ENCODE assay signal across 14 mouse cellular contexts in genomic region chr1:105434631-105435403, GRCm38 (mm10).
DNase-seq lines count a peak whose midpoint lies in the region; ATAC-seq and TF ChIP-seq lines count a peak whose summit lies in the region.
"Had no signal": no experiment of that assay in that cellular context is flagged by ENCODE, and none has a peak within 500 bp of the region (broad histone marks: within the 10 kb centered on the region; RNA-seq: fewer than 3 reads in every experiment).

No protein-coding gene starts in this region.

- no peaks in the 10 kb centered on the region for H3K27me3 ChIP-seq in limb, embryonic 11.5 days (ENCODE audit: control insufficient read depth, insufficient read depth, low read length)
- H3K27me3 ChIP-seq in limb, embryonic 10.5 days (ENCODE audit: low read depth, poor library complexity, severe bottlenecking): no peaks in the 10 kb centered on the region
- no peaks in the 10 kb centered on the region for H3K27me3 ChIP-seq in Patski
- H3K27me3 ChIP-seq: limb, embryonic 12.5 days had no signal

- POLR2A ChIA-PET in Patski (lab: Charles Lee): interaction anchor here (0.7 kb wide), 1 partner anchor 1305 kb away, joined by 4 read pairs; no protein-coding TSS in a partner anchor

- no peak for DNase-seq in limb, embryonic 11.5 days (ENCODE audit: low spot score)
- DNase-seq in limb, embryonic 10.5 days (ENCODE audit: low spot score): no peak
- no peak for DNase-seq in Patski (ENCODE audit: low read depth, low spot score)
- DNase-seq in thymus, postnatal 25 days: peak; percentile 46
- DNase-seq in heart, adult 8-10 months (ENCODE audit: low spot score): no peak
- no peak for DNase-seq in layer of hippocampus, adult 8-10 months (ENCODE audit: low spot score in 2 of 2)
- DNase-seq in cerebellum, adult 11 months: no peak
- DNase-seq: heart, adult 2 months; kidney, adult 2 months; lung, adult 18-20 months; retina, postnatal 1 day had no signal

- H3K4me2 ChIP-seq in limb, embryonic 11.5 days (ENCODE audit: low read depth, severe bottlenecking): no peak overlapping the region
- H3K4me2 ChIP-seq: limb, embryonic 12.5 days had no signal

- 0 out of 2 replicates have a peak, but pooled peaks have one; percentile 28 for ATAC-seq in limb, embryonic 11.5 days (ENCODE audit: insufficient number of reproducible peaks, low FRiP score, low TSS enrichment, low read depth)
- ATAC-seq in Patski: peak; percentile 78
- peak; percentile 65 for ATAC-seq in megakaryocyte, adult 5-6 weeks (ENCODE audit: poor library complexity, severe bottlenecking)

- no peak overlapping the region for H3K27ac ChIP-seq in limb, embryonic 11.5 days (replicated peaks; ENCODE audit: low read depth, low read length)
- no peak overlapping the region for H3K27ac ChIP-seq in limb, embryonic 10.5 days
- H3K27ac ChIP-seq: embryonic facial prominence, embryonic 10.5 days; heart, adult 2 months; limb, embryonic 12.5 days had no signal

- in situ Hi-C loops in Patski (cut with MboI; ENCODE audit: low pct_unique_long_range_greater_than_20kb): loop anchor here (5.0 kb wide), 1 partner anchor 258 kb away; no protein-coding TSS in a partner anchor

- CTCF ChIA-PET in Patski (lab: Charles Lee): interaction anchor here (0.7 to 1.0 kb wide), 2 partner anchors 10 to 496 kb away, joined by 3 to 5 read pairs; no protein-coding TSS in a partner anchor

- 68% methylated on average over 8 of the region's 8 CpGs for WGBS in limb, embryonic 11.5 days
- 73% methylated on average over 8 of the region's 8 CpGs for WGBS in limb, embryonic 10.5 days

- no peak overlapping the region for H3K4me3 ChIP-seq in limb, embryonic 11.5 days (ENCODE audit: low read depth, low read length)
- H3K4me3 ChIP-seq in limb, embryonic 10.5 days: no peak overlapping the region
- H3K4me3 ChIP-seq: embryonic facial prominence, embryonic 10.5 days; heart, adult 2 months; limb, embryonic 12.5 days had no signal

- no peaks in the 10 kb centered on the region for H3K4me1 ChIP-seq in limb, embryonic 11.5 days (ENCODE audit: control insufficient read depth, insufficient read depth, low read length)
- H3K4me1 ChIP-seq in limb, embryonic 10.5 days: peaks cover 9% of the 10 kb centered on the region

- no peak for TF ChIP-seq CTCF in Patski (IDR thresholded peaks at IDR 0.05)

- H3K36me3 ChIP-seq in limb, embryonic 11.5 days (ENCODE audit: control insufficient read depth, insufficient read depth, low read length): no peaks in the 10 kb centered on the region
- H3K36me3 ChIP-seq in limb, embryonic 10.5 days: no peaks in the 10 kb centered on the region
- H3K36me3 ChIP-seq: embryonic facial prominence, embryonic 10.5 days; limb, embryonic 12.5 days had no signal

- H3K9ac ChIP-seq in limb, embryonic 11.5 days (ENCODE audit: low read length): no peak overlapping the region
- H3K9ac ChIP-seq: limb, embryonic 12.5 days had no signal

- H3K9me3 ChIP-seq in limb, embryonic 11.5 days (ENCODE audit: control insufficient read depth, low read length): no peaks in the 10 kb centered on the region
- no peaks in the 10 kb centered on the region for H3K9me3 ChIP-seq in limb, embryonic 10.5 days (replicated peaks)
- H3K9me3 ChIP-seq: embryonic facial prominence, embryonic 10.5 days; limb, embryonic 12.5 days had no signal

Comparison
In these comparisons a context has a peak if more than half of its experiments do, and no peak if none do; other contexts are left out.
1. ATAC-seq: peak in every context shown above with its lines; median percentile 78 in Patski; 65 in megakaryocyte, adult 5-6 weeks; 28 in limb, embryonic 11.5 days.